Mouse (Mus musculus) lung, adult 2 months (tissue): ENCODE data around the gene Slco2b1.

ENCODE experiments used
- CTCF ChIP-seq: fragments of 200-500 bp; IDR thresholded peaks from 2 replicates; pipeline ENCODE4 v1.5.1; 2011; ENCODE audit warnings: mild to moderate bottlenecking, low read length, control low read depth; ENCODE audit not compliant: insufficient read depth
- POLR2A ChIP-seq: fragments of 200-500 bp; IDR thresholded peaks from 2 replicates; pipeline ENCODE4 v1.6.1; 2011; ENCODE audit warnings: low read depth, mild to moderate bottlenecking, control low read depth, low read length, borderline replicate concordance; ENCODE audit errors: extremely low read depth

DNA sequence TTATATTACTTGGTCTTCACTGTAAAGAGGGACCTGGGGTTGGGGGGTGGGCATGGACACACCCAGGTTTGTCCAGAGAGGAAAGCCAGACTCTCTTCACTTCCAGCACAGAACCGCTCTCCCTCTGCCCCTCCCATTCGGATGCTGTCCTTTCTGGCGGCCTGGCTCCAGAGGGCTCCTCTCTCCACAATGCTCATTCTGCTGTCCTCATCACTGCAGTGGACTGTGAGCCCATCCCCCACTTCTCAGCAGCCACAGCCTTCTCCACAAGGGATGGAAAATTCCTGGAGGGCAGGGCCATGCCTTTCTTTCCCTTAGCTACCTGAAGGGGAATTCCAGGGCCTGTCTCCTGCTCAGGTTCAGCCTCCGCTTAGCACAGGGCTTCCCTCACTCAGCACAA is 42.3 kb downstream of the Slco2b1 start:
- TF ChIP-seq CTCF (no peak), POLR2A (no peak)
